Mouse (Mus musculus): ENCODE results near the gene Tvp23a. TPM values are rescaled to one million over a fixed set of nuclear protein-coding genes. Genes with fewer than 3 reads are reported as not detected.
A peak's percentile ranks its signal among the peaks of the same experiment; 100 is the strongest.

The Tvp23a gene
- polyA plus RNA-seq (2012; ENCODE audit: insufficient read depth, insufficient read length, low replicate concordance, missing spikeins) = not detected in 2 replicates

GRCm38 (mm10) chr16:10447264-10447594, at the start of gene Tvp23a:
Tvp23a (minus strand) TSS chr16:10447362.
- TF ChIP-seq CTCF (IDR thresholded peaks at IDR 0.05; ENCODE audit: insufficient read depth, low read depth, low read length) = no peak
- TF ChIP-seq POLR2A (IDR thresholded peaks at IDR 0.05; ENCODE audit: insufficient read depth, low read depth, low read length) = peak; percentile 58

GRCm38 (mm10) chr16:10495824-10496298, 48.7 kb upstream of the Tvp23a start:
- 58% methylated on average over 2 of the region's 2 CpGs for WGBS
- TF ChIP-seq POLR2A (IDR thresholded peaks at IDR 0.05; ENCODE audit: insufficient read depth, low read depth, low read length) (no peak), CTCF (IDR thresholded peaks at IDR 0.05; ENCODE audit: insufficient read depth, low read depth, low read length) (no peak)

More at GRCm38 (mm10) chr16:10447264-10447594, at the start of gene Tvp23a:
- peak within 1 kb of the TSS; percentile 59 for H3K4me3 ChIP-seq (ENCODE audit: insufficient read depth, low read depth, low read length)
- H3K27ac ChIP-seq (ENCODE audit: insufficient read depth, low read depth, low read length) = peak within 1 kb of the TSS; percentile 32
- 1% methylated on average over 12 of the region's 12 CpGs for WGBS
- peaks cover 12% of the 10 kb centered on the region for H3K4me1 ChIP-seq (ENCODE audit: control insufficient read depth, insufficient read depth, low read length)

GRCm38 (mm10) chr16:10492587-10492986, 45.4 kb upstream of the Tvp23a start:
- peaks cover 6% of the 10 kb centered on the region for H3K4me1 ChIP-seq (ENCODE audit: control insufficient read depth, insufficient read depth, low read length)
- no peak for TF ChIP-seq CTCF (IDR thresholded peaks at IDR 0.05; ENCODE audit: insufficient read depth, low read depth, low read length)
- no peak for TF ChIP-seq POLR2A (IDR thresholded peaks at IDR 0.05; ENCODE audit: insufficient read depth, low read depth, low read length)
- WGBS = 93% methylated on average over 3 of the region's 3 CpGs

More at GRCm38 (mm10) chr16:10495824-10496298, 48.7 kb upstream of the Tvp23a start:
- no peaks in the 10 kb centered on the region for H3K4me1 ChIP-seq (ENCODE audit: control insufficient read depth, insufficient read depth, low read length)
- no peak overlapping the region for H3K4me3 ChIP-seq (ENCODE audit: insufficient read depth, low read depth, low read length)
- no peak overlapping the region for H3K27ac ChIP-seq (ENCODE audit: insufficient read depth, low read depth, low read length)

GRCm38 (mm10) chr16:10491716-10492115, 44.6 kb upstream of the Tvp23a start:
- Histone ChIP-seq H3K4me3 (ENCODE audit: insufficient read depth, low read depth, low read length) (no peak overlapping the region), H3K4me1 (ENCODE audit: control insufficient read depth, insufficient read depth, low read length) (peaks cover 6% of the 10 kb centered on the region), H3K27ac (ENCODE audit: insufficient read depth, low read depth, low read length) (no peak overlapping the region)
- TF ChIP-seq POLR2A (IDR thresholded peaks at IDR 0.05; ENCODE audit: insufficient read depth, low read depth, low read length) (no peak), CTCF (IDR thresholded peaks at IDR 0.05; ENCODE audit: insufficient read depth, low read depth, low read length) (no peak)
- whole genome bisulfite sequencing = 93% methylated on average over 4 of the region's 4 CpGs

More at GRCm38 (mm10) chr16:10492587-10492986, 45.4 kb upstream of the Tvp23a start:
- Histone ChIP-seq H3K27ac (ENCODE audit: insufficient read depth, low read depth, low read length) (no peak overlapping the region), H3K4me3 (ENCODE audit: insufficient read depth, low read depth, low read length) (no peak overlapping the region)

- no peak overlapping the region for H3K27ac ChIP-seq (ENCODE audit: insufficient read depth, low read depth, low read length)
- WGBS = 89% methylated on average over 18 of the region's 18 CpGs
- TF ChIP-seq CTCF (IDR thresholded peaks at IDR 0.05; ENCODE audit: insufficient read depth, low read depth, low read length) (no peak), POLR2A (IDR thresholded peaks at IDR 0.05; ENCODE audit: insufficient read depth, low read depth, low read length) (no peak)
These were observed 43.5 kb upstream of the Tvp23a start for GRCm38 (mm10) chr16:10490503-10491150.

GRCm38 (mm10) chr16:10489904-10490457, 42.8 kb upstream of the Tvp23a start:
- Histone ChIP-seq H3K4me1 (ENCODE audit: control insufficient read depth, insufficient read depth, low read length) (peaks cover 6% of the 10 kb centered on the region), H3K27ac (ENCODE audit: insufficient read depth, low read depth, low read length) (no peak overlapping the region), H3K4me3 (ENCODE audit: insufficient read depth, low read depth, low read length) (peak overlapping the region; percentile 17; the same call in 1 of the 2 replicates)
- TF ChIP-seq POLR2A (IDR thresholded peaks at IDR 0.05; ENCODE audit: insufficient read depth, low read depth, low read length) = no peak
- no peak for TF ChIP-seq CTCF (IDR thresholded peaks at IDR 0.05; ENCODE audit: insufficient read depth, low read depth, low read length)
- WGBS = 18% methylated on average over 14 of the region's 14 CpGs

More at GRCm38 (mm10) chr16:10490503-10491150, 43.5 kb upstream of the Tvp23a start:
- peaks cover 6% of the 10 kb centered on the region for H3K4me1 ChIP-seq (ENCODE audit: control insufficient read depth, insufficient read depth, low read length)
- no peak overlapping the region for H3K4me3 ChIP-seq (ENCODE audit: insufficient read depth, low read depth, low read length)

GRCm38 (mm10) chr16:10489483-10489882, 42.3 kb upstream of the Tvp23a start:
- WGBS = 12% methylated on average over 9 of the region's 9 CpGs
- Histone ChIP-seq H3K4me3 (ENCODE audit: insufficient read depth, low read depth, low read length) (peak overlapping the region; percentile 17; the same call in 1 of the 2 replicates), H3K4me1 (ENCODE audit: control insufficient read depth, insufficient read depth, low read length) (peaks cover 6% of the 10 kb centered on the region), H3K27ac (ENCODE audit: insufficient read depth, low read depth, low read length) (no peak overlapping the region)
- no peak for TF ChIP-seq POLR2A (IDR thresholded peaks at IDR 0.05; ENCODE audit: insufficient read depth, low read depth, low read length)
- TF ChIP-seq CTCF (IDR thresholded peaks at IDR 0.05; ENCODE audit: insufficient read depth, low read depth, low read length) = no peak

GRCm38 (mm10) chr16:10488769-10489481, 41.8 kb upstream of the Tvp23a start:
- TF ChIP-seq POLR2A (IDR thresholded peaks at IDR 0.05; ENCODE audit: insufficient read depth, low read depth, low read length) = no peak
- no peak for TF ChIP-seq CTCF (IDR thresholded peaks at IDR 0.05; ENCODE audit: insufficient read depth, low read depth, low read length)
- Histone ChIP-seq H3K4me1 (ENCODE audit: control insufficient read depth, insufficient read depth, low read length) (peaks cover 6% of the 10 kb centered on the region), H3K27ac (ENCODE audit: insufficient read depth, low read depth, low read length) (no peak overlapping the region), H3K4me3 (ENCODE audit: insufficient read depth, low read depth, low read length) (no peak overlapping the region)
- WGBS = 87% methylated on average over 7 of the region's 7 CpGs

Measured in olfactory bulb, adult 2 months (tissue).